7 mouse cellular contexts compared by ENCODE assay signal in genomic region chr9:49483316-49483715, GRCm38 (mm10). TPM values are rescaled to one million over a fixed set of nuclear protein-coding genes. Genes with fewer than 3 reads are reported as not detected.
DNase-seq lines count a peak whose midpoint lies in the region; ATAC-seq and TF ChIP-seq lines count a peak whose summit lies in the region.

No protein-coding gene starts in this region.

- no peak overlapping the region for H3K4me3 ChIP-seq in left cerebral cortex, adult 2 months
- peak overlapping the region; percentile 15; the same call in 1 of the 2 replicates for H3K4me3 ChIP-seq in neural tube, embryonic 12.5 days

- intact Hi-C loops in left cerebral cortex, adult 2 months (cut with DNase I), result no loop called here
- intact Hi-C loops in left cerebral cortex, postnatal 4 days (cut with DNase I), result loop anchor here (10.0 kb wide), 1 partner anchor 239 kb away; no protein-coding TSS in a partner anchor

- no peaks in the 10 kb centered on the region for H3K9me3 ChIP-seq in neural tube, embryonic 12.5 days

- DNase-seq in left cerebral cortex, adult 2 months (ENCODE audit: extremely low spot score in 1 of 2, low spot score in 2 of 2), result no peak
- DNase-seq in left cerebral cortex, postnatal 4 days, result no peak
- DNase-seq in MN1 (ENCODE audit: low spot score), result peak; percentile 63
- peak; percentile 38 for DNase-seq in embryo, embryonic 10 days (ENCODE audit: low spot score)
- DNase-seq in urinary bladder, postnatal 25 days (ENCODE audit: low spot score), result no peak
- no peak for DNase-seq in cerebellum, postnatal 10 days

- WGBS in neural tube, embryonic 12.5 days, result 26% methylated on average over 10 of the region's 10 CpGs

- H3K9ac ChIP-seq in neural tube, embryonic 12.5 days, result no peak overlapping the region

- peak; percentile 35; the same call in 1 of the 2 replicates for ATAC-seq in neural tube, embryonic 12.5 days (ENCODE audit: low FRiP score, low read depth)

- no peaks in the 10 kb centered on the region for H3K36me3 ChIP-seq in neural tube, embryonic 12.5 days

- no peaks in the 10 kb centered on the region for H3K27me3 ChIP-seq in neural tube, embryonic 12.5 days (replicated peaks)

- no peak overlapping the region for H3K27ac ChIP-seq in left cerebral cortex, adult 2 months
- no peak overlapping the region for H3K27ac ChIP-seq in neural tube, embryonic 12.5 days

- peaks cover 12% of the 10 kb centered on the region for H3K4me1 ChIP-seq in neural tube, embryonic 12.5 days

- TF ChIP-seq CTCF in left cerebral cortex, adult 2 months (IDR thresholded peaks at IDR 0.05), result peak; percentile 8

- H3K4me2 ChIP-seq in neural tube, embryonic 12.5 days (replicated peaks), result peak overlapping the region; percentile 20; the same call in 1 of the 2 replicates

RNA-seq across cellular contexts. Expression of gene Ttc12, which starts 2.7 kb away (rescaled TPM):
- total RNA-seq in left cerebral cortex, adult 2 months (2021), result 1 to 10 TPM; 1.4 to 1.7 TPM
- total RNA-seq in left cerebral cortex, postnatal 4 days (2021), result 1 to 10 TPM; 2.6 to 2.8 TPM
- 2.2 TPM in 2 replicates for polyA plus RNA-seq in neural tube, embryonic 12.5 days (2016; fragmentation: Nextera tagmentation; extraction: Ambion mirVana)

RNA-seq across cellular contexts. Expression of gene Ankk1, which starts 56.5 kb away (rescaled TPM):
- total RNA-seq in left cerebral cortex, adult 2 months (2021), result not detected
- total RNA-seq in left cerebral cortex, postnatal 4 days (2021), result not detected
- polyA plus RNA-seq in neural tube, embryonic 12.5 days (2016; fragmentation: Nextera tagmentation; extraction: Ambion mirVana), result not detected in 2 replicates

Comparison
In these comparisons a context has a peak if more than half of its experiments do, and no peak if none do; other contexts are left out.
1. DNase-seq: peak in MN1 (single experiment) and embryo, embryonic 10 days (single experiment); none in left cerebral cortex, adult 2 months (0 of 2), left cerebral cortex, postnatal 4 days (single experiment), urinary bladder, postnatal 25 days (single experiment) and cerebellum, postnatal 10 days (0 of 2).